Mouse (Mus musculus): ENCODE data around the gene Jph3.

Jph3 gene

GRCm38 (mm10) chr8:121842064-121842955, 112.9 kb downstream of the Jph3 start:
- DNase-seq, result no peak

- DNase-seq, result no peak
These were observed 113.8 kb downstream of the Jph3 start for GRCm38 (mm10) chr8:121843184-121843733.
